Mouse (Mus musculus) limb, embryonic 13.5 days (tissue): Measurements from ENCODE around the gene Abtb2. TPM values are rescaled to one million over a fixed set of nuclear protein-coding genes. Genes with fewer than 3 reads are reported as not detected.

ENCODE experiments used
- ATAC-seq: fragments of 200-750 bp; cut with Nextera tagmentation; 2 replicates; pipeline ENCODE4 v1.8.0; 2017; ENCODE audit warnings: low read depth, moderate number of reproducible peaks, moderate TSS enrichment; ENCODE audit not compliant: low FRiP score
- H3K27ac ChIP-seq: fragments of 300-500 bp; sonication (generic); 2 replicates; pipeline ENCODE4 v1.5.1; 2015; ENCODE audit warnings: inconsistent platforms, mild to moderate bottlenecking, moderate library complexity
- H3K27me3 ChIP-seq: fragments of 300-500 bp; sonication (generic); 2 replicates; pipeline ENCODE4 v1.6.1; 2015; ENCODE audit warnings: mild to moderate bottlenecking, inconsistent platforms
- H3K36me3 ChIP-seq: fragments of 300-500 bp; sonication (generic); 2 replicates; pipeline ENCODE4 v1.6.1; 2015; ENCODE audit warnings: inconsistent platforms, mild to moderate bottlenecking, moderate library complexity
- H3K4me1 ChIP-seq: fragments of 300-500 bp; sonication (generic); 2 replicates; pipeline ENCODE4 v1.6.1; 2015; ENCODE audit warnings: inconsistent platforms
- H3K4me2 ChIP-seq: fragments of 300-500 bp; sonication (generic); replicated peaks from 2 replicates; pipeline ENCODE4 v1.6.1; 2015; ENCODE audit warnings: inconsistent platforms, mild to moderate bottlenecking, moderate library complexity
- H3K4me3 ChIP-seq: fragments of 300-500 bp; sonication (generic); 2 replicates; pipeline ENCODE4 v1.5.1; 2015; ENCODE audit warnings: moderate library complexity, mild to moderate bottlenecking, inconsistent platforms
- H3K9ac ChIP-seq: fragments of 300-500 bp; sonication (generic); 2 replicates; pipeline ENCODE4 v1.6.1; 2015; ENCODE audit warnings: mild to moderate bottlenecking, inconsistent platforms
- H3K9me3 ChIP-seq: fragments of 300-500 bp; sonication (generic); 2 replicates; pipeline ENCODE4 v1.6.1; 2016; ENCODE audit warnings: inconsistent platforms
- WGBS: fragments of 180-500 bp; shearing (Covaris S2); methylation state at CpG from one replicate; pipeline ENCODE4 v1.1.7; 2015; 5-methylcytosine and 5-hydroxymethylcytosine counted together
- polyA plus RNA-seq: library from polyadenylated mRNA; unstranded; fragments of >200 nt; fragmentation: Nextera tagmentation; extraction: Ambion mirVana; gene quantifications from 2 replicates; pipeline ENCODE4 v1.2.1, GENCODE M21; 2015

Gene Abtb2
- polyA plus RNA-seq, 1 experiment from 2014 or later, result 20.5 TPM

GRCm38 (mm10) chr2:103742821-103743220, 176.7 kb downstream of the Abtb2 start:
- Histone ChIP-seq H3K27me3 (no peaks in the 10 kb centered on the region), H3K9ac (no peak overlapping the region), H3K27ac (no peak overlapping the region), H3K4me1 (no peaks in the 10 kb centered on the region), H3K4me3 (no peak overlapping the region), H3K9me3 (no peaks in the 10 kb centered on the region), H3K4me2 (no peak overlapping the region), H3K36me3 (peaks cover 64% of the 10 kb centered on the region)
- WGBS, result 96% methylated on average over 6 of the region's 6 CpGs
- no peak for ATAC-seq

GRCm38 (mm10) chr2:103743536-103743935, 177.4 kb downstream of the Abtb2 start:
- no peak overlapping the region for H3K4me3 ChIP-seq
- H3K9ac ChIP-seq, result no peak overlapping the region
- no peaks in the 10 kb centered on the region for H3K4me1 ChIP-seq
- 92% methylated on average over 2 of the region's 2 CpGs for WGBS
- H3K36me3 ChIP-seq, result peaks cover 70% of the 10 kb centered on the region
- no peaks in the 10 kb centered on the region for H3K27me3 ChIP-seq
- H3K4me2 ChIP-seq, result no peak overlapping the region
- H3K27ac ChIP-seq, result no peak overlapping the region
- H3K9me3 ChIP-seq, result no peaks in the 10 kb centered on the region
- no peak for ATAC-seq

- ATAC-seq, result no peak
- Histone ChIP-seq H3K36me3 (peaks cover 67% of the 10 kb centered on the region), H3K4me1 (no peaks in the 10 kb centered on the region), H3K4me3 (no peak overlapping the region), H3K27ac (no peak overlapping the region), H3K9ac (no peak overlapping the region), H3K9me3 (no peaks in the 10 kb centered on the region), H3K27me3 (no peaks in the 10 kb centered on the region), H3K4me2 (no peak overlapping the region)
- 83% methylated on average over 7 of the region's 7 CpGs for WGBS
These were observed 177.9 kb downstream of the Abtb2 start for GRCm38 (mm10) chr2:103743988-103744387.

GRCm38 (mm10) chr2:103745481-103745880, 179.4 kb downstream of the Abtb2 start:
- Histone ChIP-seq H3K4me1 (no peaks in the 10 kb centered on the region), H3K9ac (no peak overlapping the region), H3K36me3 (peaks cover 67% of the 10 kb centered on the region), H3K4me2 (no peak overlapping the region), H3K27ac (no peak overlapping the region), H3K27me3 (no peaks in the 10 kb centered on the region), H3K4me3 (no peak overlapping the region), H3K9me3 (no peaks in the 10 kb centered on the region)
- no peak for ATAC-seq
- 85% methylated on average over 5 of the region's 5 CpGs for WGBS

- H3K27me3 ChIP-seq, result no peaks in the 10 kb centered on the region
- no peak overlapping the region for H3K4me2 ChIP-seq
- peaks cover 67% of the 10 kb centered on the region for H3K36me3 ChIP-seq
- H3K27ac ChIP-seq, result no peak overlapping the region
- no peaks in the 10 kb centered on the region for H3K4me1 ChIP-seq
- no peak overlapping the region for H3K9ac ChIP-seq
- WGBS, result 88% methylated on average over 2 of the region's 2 CpGs
- no peak for ATAC-seq
- no peak overlapping the region for H3K4me3 ChIP-seq
- H3K9me3 ChIP-seq, result no peaks in the 10 kb centered on the region
These were observed 180.0 kb downstream of the Abtb2 start for GRCm38 (mm10) chr2:103746096-103746495.

GRCm38 (mm10) chr2:103746761-103747160, 180.7 kb downstream of the Abtb2 start:
- peaks cover 73% of the 10 kb centered on the region for H3K36me3 ChIP-seq
- H3K27ac ChIP-seq, result no peak overlapping the region
- no peak for ATAC-seq
- H3K4me1 ChIP-seq, result no peaks in the 10 kb centered on the region
- no peak overlapping the region for H3K9ac ChIP-seq
- H3K4me2 ChIP-seq, result no peak overlapping the region
- H3K4me3 ChIP-seq, result no peak overlapping the region
- WGBS, result 81% methylated on average over 2 of the region's 2 CpGs
- no peaks in the 10 kb centered on the region for H3K9me3 ChIP-seq
- H3K27me3 ChIP-seq, result no peaks in the 10 kb centered on the region

GRCm38 (mm10) chr2:103747891-103748290, 181.8 kb downstream of the Abtb2 start:
- no peak overlapping the region for H3K27ac ChIP-seq
- H3K4me3 ChIP-seq, result no peak overlapping the region
- H3K4me2 ChIP-seq, result no peak overlapping the region
- 92% methylated on average over 9 of the region's 9 CpGs for WGBS
- no peaks in the 10 kb centered on the region for H3K4me1 ChIP-seq
- H3K9ac ChIP-seq, result no peak overlapping the region
- no peak for ATAC-seq
- H3K27me3 ChIP-seq, result no peaks in the 10 kb centered on the region
- peaks cover 72% of the 10 kb centered on the region for H3K36me3 ChIP-seq
- H3K9me3 ChIP-seq, result no peaks in the 10 kb centered on the region

GRCm38 (mm10) chr2:103749091-103749490, 183.0 kb downstream of the Abtb2 start:
- Histone ChIP-seq H3K4me2 (no peak overlapping the region), H3K36me3 (peaks cover 69% of the 10 kb centered on the region), H3K4me3 (no peak overlapping the region), H3K9ac (no peak overlapping the region), H3K9me3 (no peaks in the 10 kb centered on the region), H3K27ac (no peak overlapping the region), H3K4me1 (no peaks in the 10 kb centered on the region), H3K27me3 (no peaks in the 10 kb centered on the region)
- WGBS, result 81% methylated on average over 3 of the region's 3 CpGs
- ATAC-seq, result no peak

GRCm38 (mm10) chr2:103751771-103752170, 185.7 kb downstream of the Abtb2 start:
- no peak for ATAC-seq
- Histone ChIP-seq H3K9me3 (no peaks in the 10 kb centered on the region), H3K27me3 (no peaks in the 10 kb centered on the region), H3K36me3 (peaks cover 83% of the 10 kb centered on the region), H3K4me3 (no peak overlapping the region), H3K4me1 (no peaks in the 10 kb centered on the region), H3K27ac (no peak overlapping the region), H3K4me2 (no peak overlapping the region), H3K9ac (no peak overlapping the region)
- WGBS, result 95% methylated on average over 6 of the region's 6 CpGs

GRCm38 (mm10) chr2:103754614-103755013, 188.5 kb downstream of the Abtb2 start:
- no peak overlapping the region for H3K9ac ChIP-seq
- peaks cover 64% of the 10 kb centered on the region for H3K36me3 ChIP-seq
- no peak overlapping the region for H3K4me2 ChIP-seq
- no peaks in the 10 kb centered on the region for H3K9me3 ChIP-seq
- no peak overlapping the region for H3K4me3 ChIP-seq
- H3K27ac ChIP-seq, result no peak overlapping the region
- no peak for ATAC-seq
- H3K27me3 ChIP-seq, result no peaks in the 10 kb centered on the region
- H3K4me1 ChIP-seq, result 0 out of 2 replicates have a peak, but pooled peaks cover 1% of the 10 kb centered on the region
- WGBS, result 87% methylated on average over 3 of the region's 3 CpGs

GRCm38 (mm10) chr2:103755458-103756085, 189.5 kb downstream of the Abtb2 start:
- 89% methylated on average over 9 of the region's 9 CpGs for WGBS
- ATAC-seq, result no peak
- no peaks in the 10 kb centered on the region for H3K27me3 ChIP-seq

GRCm38 (mm10) chr2:103760421-103760820, 194.3 kb downstream of the Abtb2 start:
- H3K4me2 ChIP-seq, result peak overlapping the region; percentile 88
- no peak for ATAC-seq
- H3K27me3 ChIP-seq, result no peaks in the 10 kb centered on the region
- H3K9me3 ChIP-seq, result no peaks in the 10 kb centered on the region
- H3K27ac ChIP-seq, result peak overlapping the region; percentile 53; the same call in 1 of the 2 replicates
- H3K4me1 ChIP-seq, result peaks cover 13% of the 10 kb centered on the region
- peak overlapping the region; percentile 70 for H3K9ac ChIP-seq
- peak overlapping the region; percentile 72 for H3K4me3 ChIP-seq
- peaks cover 21% of the 10 kb centered on the region for H3K36me3 ChIP-seq
- under 1% methylated on average over 12 of the region's 12 CpGs for WGBS

More at GRCm38 (mm10) chr2:103755458-103756085, 189.5 kb downstream of the Abtb2 start:
- Histone ChIP-seq H3K9me3 (no peaks in the 10 kb centered on the region), H3K4me2 (no peak overlapping the region), H3K4me3 (no peak overlapping the region), H3K36me3 (peaks cover 54% of the 10 kb centered on the region), H3K4me1 (0 out of 2 replicates have a peak, but pooled peaks cover 5% of the 10 kb centered on the region), H3K9ac (no peak overlapping the region), H3K27ac (no peak overlapping the region)
